Mouse (Mus musculus) urinary bladder, postnatal 4 days (tissue): ENCODE data around the gene Vmn2r102.

Experiments
- DNase-seq, 2 experiments: peaks; one replicate each; pipeline ENCODE4 v3.0.0; 2021 to 2022; ENCODE audit warnings: low spot score in 2 of 2

Vmn2r102 gene

DNA sequence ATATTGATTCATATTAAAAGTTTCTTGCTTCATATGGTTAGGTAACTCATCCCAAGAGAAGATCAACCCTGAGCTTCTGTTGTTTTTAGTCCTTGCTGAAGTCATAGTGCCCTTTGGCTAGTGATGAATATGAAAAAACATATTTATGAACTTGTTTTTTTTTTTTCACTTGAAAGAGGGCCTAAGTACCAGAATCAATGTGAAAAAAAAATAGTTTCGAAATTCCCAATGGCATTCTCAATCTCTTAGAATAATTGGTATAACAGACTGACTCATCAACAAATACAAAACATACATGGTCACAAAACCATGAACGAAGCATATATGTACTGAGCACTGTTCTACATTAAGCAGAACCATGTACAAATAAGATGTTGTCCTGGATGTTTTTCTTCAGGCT is at the start of gene Vmn2r102:
Gene Vmn2r102 (plus strand): TSS at position 301 of the 400 bp plus-strand sequence.
- no peak for DNase-seq

GRCm38 (mm10) chr17:19629328-19629727 is 30.8 kb upstream of the Vmn2r102 start:
- no peak for DNase-seq

GRCm38 (mm10) chr17:19658447-19658846 is 1.7 kb upstream of the Vmn2r102 start:
- no peak for DNase-seq

- no peak for DNase-seq
These were observed 31.9 kb downstream of the Vmn2r102 start for GRCm38 (mm10) chr17:19692062-19692461.
